Mouse (Mus musculus) kidney, embryonic 15.5 days (tissue): ENCODE results near the gene Prtg. TPM values are rescaled to one million over a fixed set of nuclear protein-coding genes. Genes with fewer than 3 reads are reported as not detected.
A peak's percentile ranks its signal among the peaks of the same experiment; 100 is the strongest.

Experiments used
- ATAC-seq: fragments of 200-750 bp; cut with Nextera tagmentation; replicated peaks from 2 replicates; pipeline ENCODE4 v1.8.0; 2017; ENCODE audit warnings: moderate TSS enrichment; ENCODE audit not compliant: low FRiP score
- H3K27ac ChIP-seq: fragments of 300-500 bp; sonication (generic); 2 replicates; pipeline ENCODE4 v1.5.1; 2015; ENCODE audit warnings: mild to moderate bottlenecking, inconsistent platforms
- H3K27me3 ChIP-seq: fragments of 300-500 bp; sonication (generic); 2 replicates; pipeline ENCODE4 v1.6.1; 2015; ENCODE audit warnings: inconsistent platforms
- H3K36me3 ChIP-seq: fragments of 300-500 bp; sonication (generic); 2 replicates; pipeline ENCODE4 v1.6.1; 2015; ENCODE audit warnings: inconsistent platforms
- H3K4me1 ChIP-seq: fragments of 300-500 bp; sonication (generic); 2 replicates; pipeline ENCODE4 v1.6.1; 2015; ENCODE audit warnings: inconsistent platforms
- H3K4me2 ChIP-seq: fragments of 300-500 bp; sonication (generic); 2 replicates; pipeline ENCODE4 v1.6.1; 2015; ENCODE audit warnings: moderate library complexity, mild to moderate bottlenecking, inconsistent platforms
- H3K4me3 ChIP-seq: fragments of 300-500 bp; sonication (generic); replicated peaks from 2 replicates; pipeline ENCODE4 v1.5.1; 2015; ENCODE audit warnings: mild to moderate bottlenecking, inconsistent platforms
- H3K9ac ChIP-seq: fragments of 300-500 bp; sonication (generic); 2 replicates; pipeline ENCODE4 v1.6.1; 2015; ENCODE audit warnings: mild to moderate bottlenecking, inconsistent platforms
- H3K9me3 ChIP-seq: fragments of 300-500 bp; sonication (generic); replicated peaks from 2 replicates; pipeline ENCODE4 v1.6.1; 2016; ENCODE audit warnings: inconsistent platforms
- WGBS: fragments of 180-500 bp; shearing (Covaris S2); methylation state at CpG from one replicate; pipeline ENCODE4 v1.1.7; 2015; ENCODE audit warnings: mixed read lengths; 5-methylcytosine and 5-hydroxymethylcytosine counted together
- polyA plus RNA-seq: library from polyadenylated mRNA; unstranded; fragments of >200 nt; fragmentation: Nextera tagmentation; extraction: Ambion mirVana; gene quantifications from 2 replicates; pipeline ENCODE4 v1.2.1, GENCODE M21; 2015

Prtg gene
- polyA plus RNA-seq, 1 experiment from 2014 or later, result 2.1 TPM

GRCm38 (mm10) chr9:72889777-72890176 lies 83.1 kb downstream of the Prtg start:
- no peak for ATAC-seq
- no peak overlapping the region for H3K4me3 ChIP-seq
- WGBS, result 82% methylated on average over 1 of the region's 1 CpGs
- no peak overlapping the region for H3K27ac ChIP-seq
- no peak overlapping the region for H3K9ac ChIP-seq
- no peaks in the 10 kb centered on the region for H3K4me1 ChIP-seq
- H3K9me3 ChIP-seq, result no peaks in the 10 kb centered on the region
- no peaks in the 10 kb centered on the region for H3K27me3 ChIP-seq
- peaks cover 29% of the 10 kb centered on the region for H3K36me3 ChIP-seq
- H3K4me2 ChIP-seq, result no peak overlapping the region

GRCm38 (mm10) chr9:72890499-72891085 lies 83.9 kb downstream of the Prtg start:
- Histone ChIP-seq H3K4me1 (no peaks in the 10 kb centered on the region), H3K27ac (no peak overlapping the region), H3K4me3 (no peak overlapping the region), H3K4me2 (no peak overlapping the region), H3K36me3 (peaks cover 37% of the 10 kb centered on the region), H3K9ac (no peak overlapping the region), H3K27me3 (no peaks in the 10 kb centered on the region), H3K9me3 (no peaks in the 10 kb centered on the region)
- no peak for ATAC-seq
- 77% methylated on average over 10 of the region's 10 CpGs for WGBS

- H3K36me3 ChIP-seq, result peaks cover 37% of the 10 kb centered on the region
- H3K9ac ChIP-seq, result no peak overlapping the region
- no peak overlapping the region for H3K4me2 ChIP-seq
- H3K27ac ChIP-seq, result no peak overlapping the region
- WGBS, result 95% methylated on average over 5 of the region's 5 CpGs
- no peak overlapping the region for H3K4me3 ChIP-seq
- H3K27me3 ChIP-seq, result no peaks in the 10 kb centered on the region
- no peaks in the 10 kb centered on the region for H3K4me1 ChIP-seq
- ATAC-seq, result no peak
- no peaks in the 10 kb centered on the region for H3K9me3 ChIP-seq
Measured at GRCm38 (mm10) chr9:72892761-72893160, 86.1 kb downstream of the Prtg start.

GRCm38 (mm10) chr9:72894796-72895352 lies 88.2 kb downstream of the Prtg start:
- Histone ChIP-seq H3K4me3 (no peak overlapping the region), H3K4me1 (no peaks in the 10 kb centered on the region), H3K27ac (no peak overlapping the region), H3K9me3 (no peaks in the 10 kb centered on the region), H3K9ac (no peak overlapping the region), H3K27me3 (no peaks in the 10 kb centered on the region), H3K36me3 (peaks cover 37% of the 10 kb centered on the region), H3K4me2 (no peak overlapping the region)
- WGBS, result 95% methylated on average over 6 of the region's 6 CpGs
- ATAC-seq, result no peak

- 68% methylated on average over 8 of the region's 8 CpGs for WGBS
Measured at GRCm38 (mm10) chr9:72902057-72902456, 95.4 kb downstream of the Prtg start.

DNA sequence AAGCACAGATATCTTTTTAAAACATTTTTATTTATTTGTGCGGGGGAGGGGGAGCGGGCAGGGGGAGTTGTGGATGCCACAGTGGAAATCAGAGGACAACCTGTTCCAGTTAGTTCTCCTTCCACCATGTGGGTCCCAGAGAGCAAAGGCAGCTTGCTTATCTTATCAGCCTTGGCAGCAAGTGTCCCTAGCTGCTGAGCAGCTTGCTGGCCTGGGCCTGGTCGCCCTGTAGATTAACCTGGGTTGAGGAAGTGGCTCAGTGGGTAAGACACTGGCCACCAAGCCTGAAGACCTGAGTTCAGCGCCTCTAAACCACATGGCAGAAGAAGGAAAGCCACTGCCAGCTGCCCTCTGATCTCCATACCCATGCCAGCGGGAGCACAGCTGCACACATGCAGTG lies 95.9 kb downstream of the Prtg start:
- no peak for ATAC-seq
- Histone ChIP-seq H3K4me1 (no peaks in the 10 kb centered on the region), H3K27me3 (no peaks in the 10 kb centered on the region), H3K4me3 (no peak overlapping the region), H3K9ac (no peak overlapping the region), H3K27ac (no peak overlapping the region), H3K9me3 (no peaks in the 10 kb centered on the region), H3K36me3 (peaks cover 25% of the 10 kb centered on the region), H3K4me2 (no peak overlapping the region)
- 94% methylated on average over 5 of the region's 5 CpGs for WGBS

More at GRCm38 (mm10) chr9:72902057-72902456, 95.4 kb downstream of the Prtg start:
- H3K4me1 ChIP-seq, result no peaks in the 10 kb centered on the region
- ATAC-seq, result no peak
- H3K4me3 ChIP-seq, result no peak overlapping the region
- no peak overlapping the region for H3K9ac ChIP-seq
- H3K36me3 ChIP-seq, result peaks cover 23% of the 10 kb centered on the region
- no peaks in the 10 kb centered on the region for H3K27me3 ChIP-seq
- H3K4me2 ChIP-seq, result no peak overlapping the region
- H3K27ac ChIP-seq, result no peak overlapping the region
- H3K9me3 ChIP-seq, result no peaks in the 10 kb centered on the region

- 66% methylated on average over 6 of the region's 6 CpGs for WGBS
- Histone ChIP-seq H3K4me2 (no peak overlapping the region), H3K27ac (no peak overlapping the region), H3K4me1 (no peaks in the 10 kb centered on the region), H3K4me3 (no peak overlapping the region), H3K9ac (no peak overlapping the region), H3K27me3 (no peaks in the 10 kb centered on the region), H3K9me3 (no peaks in the 10 kb centered on the region), H3K36me3 (peaks cover 26% of the 10 kb centered on the region)
- ATAC-seq, result no peak
Measured at GRCm38 (mm10) chr9:72906693-72907103, 100.0 kb downstream of the Prtg start.

DNA sequence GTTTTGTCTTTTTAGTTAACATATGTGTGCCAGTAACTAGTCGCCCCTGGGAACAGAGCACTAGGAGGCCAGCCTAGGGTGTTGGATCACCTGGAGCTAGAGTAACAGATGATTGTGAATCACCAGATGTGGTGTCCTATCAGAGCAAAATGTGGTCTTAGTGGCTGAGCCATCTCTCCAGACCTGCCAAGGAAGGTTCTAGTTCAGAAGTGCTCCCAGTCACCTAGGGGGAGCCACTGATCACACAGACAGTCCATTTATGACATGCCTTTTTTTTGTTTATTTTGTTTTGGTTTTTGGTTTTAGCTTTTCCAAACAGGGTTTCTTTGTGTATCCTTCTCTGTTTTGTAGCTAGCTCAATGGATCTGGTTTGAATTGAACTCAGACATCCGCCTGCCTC lies 104.7 kb downstream of the Prtg start:
- H3K4me3 ChIP-seq, result no peak overlapping the region
- H3K27me3 ChIP-seq, result no peaks in the 10 kb centered on the region
- no peaks in the 10 kb centered on the region for H3K9me3 ChIP-seq
- no peak overlapping the region for H3K27ac ChIP-seq
- no peak overlapping the region for H3K9ac ChIP-seq
- 0 out of 2 replicates have a peak, but pooled peaks cover 3% of the 10 kb centered on the region for H3K4me1 ChIP-seq
- WGBS, result 93% methylated on average over 2 of the region's 2 CpGs
- peaks cover 20% of the 10 kb centered on the region for H3K36me3 ChIP-seq
- no peak overlapping the region for H3K4me2 ChIP-seq
- ATAC-seq, result no peak

GRCm38 (mm10) chr9:72913551-72913950 lies 106.9 kb downstream of the Prtg start:
- Histone ChIP-seq H3K4me1 (0 out of 2 replicates have a peak, but pooled peaks cover 3% of the 10 kb centered on the region), H3K36me3 (peaks cover 8% of the 10 kb centered on the region), H3K4me3 (peak overlapping the region; percentile 1; the same call in 1 of the 2 replicates), H3K9me3 (no peaks in the 10 kb centered on the region), H3K9ac (no peak overlapping the region), H3K27me3 (no peaks in the 10 kb centered on the region), H3K4me2 (peak overlapping the region; percentile 17), H3K27ac (no peak overlapping the region)
- 39% methylated on average over 6 of the region's 6 CpGs for WGBS
- no peak for ATAC-seq

DNA sequence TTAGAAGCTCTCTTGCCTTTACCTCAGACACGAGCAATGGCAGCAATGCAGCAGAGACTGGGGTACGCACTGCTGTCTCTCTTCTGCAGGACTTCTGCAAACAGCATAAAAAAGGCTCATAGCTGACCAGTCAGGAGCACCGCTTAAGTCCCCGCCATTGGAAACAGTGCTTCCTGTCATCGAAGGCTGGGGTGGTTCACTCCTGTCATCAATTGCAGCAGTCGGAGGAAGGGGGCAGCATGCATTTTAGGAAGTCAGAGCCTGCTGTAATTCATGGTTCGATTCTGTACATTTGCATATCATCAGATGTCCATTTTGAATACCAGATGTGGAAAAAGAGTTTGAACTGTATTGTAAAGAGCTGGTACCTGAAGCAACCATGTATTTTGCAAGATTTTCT lies 109.1 kb downstream of the Prtg start:
- Histone ChIP-seq H3K36me3 (peaks cover 6% of the 10 kb centered on the region), H3K27me3 (no peaks in the 10 kb centered on the region), H3K27ac (no peak overlapping the region), H3K9me3 (no peaks in the 10 kb centered on the region), H3K9ac (no peak overlapping the region), H3K4me2 (no peak overlapping the region), H3K4me1 (0 out of 2 replicates have a peak, but pooled peaks cover 3% of the 10 kb centered on the region), H3K4me3 (no peak overlapping the region)
- ATAC-seq, result no peak
- 60% methylated on average over 7 of the region's 7 CpGs for WGBS

DNA sequence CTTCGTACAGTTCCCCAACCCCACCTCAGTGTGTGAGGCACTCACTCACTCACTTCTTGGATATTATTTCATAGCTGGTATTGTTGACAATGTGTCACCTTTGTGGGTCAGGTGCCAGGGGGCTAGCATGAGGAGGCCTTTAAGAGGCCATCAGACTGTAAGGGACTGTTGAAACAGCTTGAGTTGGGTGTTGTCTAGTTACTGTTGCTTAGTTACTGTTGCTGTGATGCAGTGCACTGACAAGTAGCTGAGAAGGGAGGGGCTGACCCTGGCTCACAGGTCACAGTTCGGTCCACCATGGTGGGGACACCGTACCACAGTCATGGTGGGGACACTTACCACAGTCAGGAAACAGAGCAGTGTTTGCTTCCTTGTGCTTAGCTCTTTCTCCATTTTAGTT lies 116.4 kb downstream of the Prtg start:
- Histone ChIP-seq H3K9ac (no peak overlapping the region), H3K27me3 (no peaks in the 10 kb centered on the region), H3K4me3 (no peak overlapping the region), H3K4me2 (no peak overlapping the region), H3K4me1 (peaks cover 19% of the 10 kb centered on the region), H3K9me3 (no peaks in the 10 kb centered on the region), H3K36me3 (no peaks in the 10 kb centered on the region), H3K27ac (no peak overlapping the region)
- ATAC-seq, result no peak
- 85% methylated on average over 3 of the region's 3 CpGs for WGBS

- under 1% methylated on average over 87 of the region's 108 CpGs for WGBS
- H3K4me1 ChIP-seq, result peaks cover 19% of the 10 kb centered on the region
- H3K4me2 ChIP-seq, result peak within 1 kb of the TSS; percentile 95
- H3K27me3 ChIP-seq, result no peaks in the 10 kb centered on the region
- H3K9ac ChIP-seq, result peak within 1 kb of the TSS; percentile 85
- ATAC-seq, result peak; percentile 87
- peak within 1 kb of the TSS; percentile 62 for H3K4me3 ChIP-seq
- no peaks in the 10 kb centered on the region for H3K9me3 ChIP-seq
- no peaks in the 10 kb centered on the region for H3K36me3 ChIP-seq
- H3K27ac ChIP-seq, result peak within 1 kb of the TSS; percentile 68
Measured at GRCm38 (mm10) chr9:72925021-72925934, 118.6 kb downstream of the Prtg start, which contains the start of gene Pygo1. TSS of gene Pygo1 (plus strand) at chr9:72925645.
